Mouse (Mus musculus) kidney, postnatal 0 days (tissue): ENCODE results near the gene Kynu. TPM values are rescaled to one million over a fixed set of nuclear protein-coding genes. Genes with fewer than 3 reads are reported as not detected.

Experiments
- ATAC-seq: fragments of 200-750 bp; cut with Nextera tagmentation; replicated peaks from 2 replicates; pipeline ENCODE4 v1.8.0; 2017; ENCODE audit warnings: low read depth, moderate number of reproducible peaks, moderate TSS enrichment, moderate library complexity; ENCODE audit not compliant: low FRiP score
- DNase-seq: peaks from one replicate; pipeline ENCODE4 v3.0.0-alpha.2; 2016; ENCODE audit warnings: low spot score
- H3K27ac ChIP-seq: fragments of 300-500 bp; sonication (generic); 2 replicates; pipeline ENCODE4 v1.5.1; 2014; ENCODE audit warnings: mild to moderate bottlenecking
- H3K27me3 ChIP-seq: fragments of 300-500 bp; sonication (generic); 2 replicates; pipeline ENCODE4 v1.6.1; 2014; ENCODE audit warnings: low read length, mixed read lengths; ENCODE audit not compliant: insufficient read depth
- H3K36me3 ChIP-seq: fragments of 300-500 bp; sonication (generic); 2 replicates; pipeline ENCODE4 v1.6.1; 2014; ENCODE audit warnings: low read length, mixed read lengths; ENCODE audit not compliant: insufficient read depth
- H3K4me1 ChIP-seq: fragments of 300-500 bp; sonication (generic); replicated peaks from 2 replicates; pipeline ENCODE4 v1.6.1; 2014; ENCODE audit warnings: antibody characterized with exemption, low read length, mixed read lengths; ENCODE audit not compliant: insufficient read depth
- H3K4me2 ChIP-seq: fragments of 300-500 bp; sonication (generic); 2 replicates; pipeline ENCODE4 v1.6.1; 2014; ENCODE audit warnings: mild to moderate bottlenecking, low read length, moderate library complexity, mixed read lengths
- H3K4me3 ChIP-seq: fragments of 300-500 bp; sonication (generic); replicated peaks from 2 replicates; pipeline ENCODE4 v1.5.1; 2014; ENCODE audit warnings: low read depth, low read length
- H3K9ac ChIP-seq: fragments of 300-500 bp; sonication (generic); 2 replicates; pipeline ENCODE4 v1.6.1; 2014; ENCODE audit warnings: low read depth, low read length
- H3K9me3 ChIP-seq: fragments of 300-500 bp; sonication (generic); replicated peaks from 2 replicates; pipeline ENCODE4 v1.6.1; 2016; ENCODE audit warnings: low read length, inconsistent platforms, mixed read lengths
- CTCF ChIP-seq: IDR thresholded peaks from 2 replicates; pipeline ENCODE4 v1.5.1; 2016; ENCODE audit warnings: antibody characterized with exemption, low read depth, mild to moderate bottlenecking, moderate library complexity
- WGBS: fragments of 180-500 bp; shearing (Covaris S2); extraction: QIAGEN DNeasy Blood & Tissue Kit; methylation state at CpG from one replicate; pipeline ENCODE4 v1.1.7; 2014; 5-methylcytosine and 5-hydroxymethylcytosine counted together
- polyA plus RNA-seq: library from polyadenylated mRNA; unstranded; fragments of >200 nt; fragmentation: Nextera tagmentation; extraction: Ambion mirVana; gene quantifications from 2 replicates; pipeline ENCODE4 v1.2.1, GENCODE M21; 2015

The Kynu gene
- polyA plus RNA-seq, 1 experiment from 2014 or later: 4.6 TPM

DNA sequence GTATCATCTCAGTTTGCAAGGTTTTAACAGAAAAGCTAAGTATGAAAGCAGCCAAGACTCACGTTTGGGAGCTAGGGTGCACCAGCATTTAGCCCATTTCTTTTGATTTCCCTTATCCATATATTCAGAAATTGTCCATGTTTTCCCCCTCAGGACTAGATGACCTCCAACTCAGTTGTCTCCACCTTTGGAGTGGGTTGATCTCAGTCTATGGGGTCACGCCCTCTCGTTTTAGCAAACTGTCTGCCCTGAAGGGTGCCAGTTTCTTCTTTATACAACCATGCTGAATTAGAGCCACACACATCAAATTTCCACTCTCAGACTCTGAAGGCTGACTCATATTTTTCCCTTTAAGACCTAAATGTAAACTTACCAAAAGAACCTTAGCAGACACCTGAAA is 119.0 kb downstream of the Kynu start:
- WGBS: 51% methylated on average over 3 of the region's 3 CpGs
- H3K27me3 ChIP-seq: no peaks in the 10 kb centered on the region
- H3K9me3 ChIP-seq: no peaks in the 10 kb centered on the region
- no peak overlapping the region for H3K27ac ChIP-seq
- no peaks in the 10 kb centered on the region for H3K36me3 ChIP-seq
- no peak overlapping the region for H3K9ac ChIP-seq
- H3K4me1 ChIP-seq: no peaks in the 10 kb centered on the region
- H3K4me2 ChIP-seq: no peak overlapping the region
- ATAC-seq (0 out of 2 replicates have a peak, but pooled peaks have one; percentile 10), DNase-seq (no peak)
- H3K4me3 ChIP-seq: no peak overlapping the region
- no peak for TF ChIP-seq CTCF

- Histone ChIP-seq H3K4me3 (no peak overlapping the region), H3K27ac (no peak overlapping the region), H3K27me3 (no peaks in the 10 kb centered on the region), H3K4me1 (no peaks in the 10 kb centered on the region), H3K36me3 (no peaks in the 10 kb centered on the region), H3K4me2 (no peak overlapping the region), H3K9me3 (no peaks in the 10 kb centered on the region), H3K9ac (no peak overlapping the region)
- DNase-seq: no peak
- no peak for ATAC-seq
- 82% methylated on average over 4 of the region's 4 CpGs for WGBS
- no peak for TF ChIP-seq CTCF
Measured at GRCm38 (mm10) chr2:43675277-43675676, 120.1 kb downstream of the Kynu start.

DNA sequence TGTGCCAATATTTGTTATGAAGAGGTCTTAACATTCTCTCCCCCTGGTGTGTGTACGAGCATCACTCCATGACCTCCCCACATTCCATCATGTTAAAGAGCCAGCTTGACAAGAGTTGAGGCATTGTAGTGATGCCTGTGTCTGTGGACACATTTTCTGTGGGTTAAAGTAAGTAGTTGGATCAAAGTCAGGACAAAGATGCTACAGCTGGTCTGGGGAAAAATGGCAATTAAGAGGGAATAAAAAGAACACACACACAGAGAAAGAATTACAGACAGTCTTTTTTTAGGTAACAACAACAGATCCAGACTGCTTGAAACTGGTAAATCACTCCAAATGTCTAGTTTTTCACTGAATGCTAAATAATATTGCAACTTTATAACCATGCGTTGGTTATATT is 135.3 kb downstream of the Kynu start:
- Histone ChIP-seq H3K4me3 (no peak overlapping the region), H3K27me3 (no peaks in the 10 kb centered on the region), H3K9ac (no peak overlapping the region), H3K27ac (no peak overlapping the region), H3K4me2 (no peak overlapping the region), H3K4me1 (no peaks in the 10 kb centered on the region), H3K9me3 (no peaks in the 10 kb centered on the region), H3K36me3 (no peaks in the 10 kb centered on the region)
- ATAC-seq (no peak), DNase-seq (peak; percentile 3)
- WGBS: 64% methylated on average over 2 of the region's 2 CpGs
- TF ChIP-seq CTCF: no peak

DNA sequence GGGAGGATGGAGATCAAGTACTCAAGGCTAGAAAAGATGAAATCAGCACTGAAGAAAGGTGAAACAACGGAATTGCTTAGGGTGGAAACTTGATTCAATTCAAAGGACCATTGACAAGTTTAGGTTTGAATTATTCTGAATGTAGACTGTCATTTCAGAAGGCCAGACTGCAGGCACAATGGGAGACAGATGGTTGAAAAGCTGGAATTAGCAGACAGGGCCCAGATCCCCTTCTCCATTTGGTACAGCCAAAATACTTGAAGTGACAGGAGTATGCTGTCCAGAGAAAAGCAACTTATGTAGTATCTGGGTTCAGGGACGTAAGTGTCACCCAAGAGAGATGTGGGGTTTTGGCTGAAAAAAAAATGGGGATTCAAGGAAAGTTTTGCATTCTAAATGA is 136.2 kb downstream of the Kynu start:
- DNase-seq: no peak
- H3K9me3 ChIP-seq: no peaks in the 10 kb centered on the region
- no peak for TF ChIP-seq CTCF
- H3K27me3 ChIP-seq: no peaks in the 10 kb centered on the region
- no peaks in the 10 kb centered on the region for H3K4me1 ChIP-seq
- H3K4me2 ChIP-seq: no peak overlapping the region
- no peaks in the 10 kb centered on the region for H3K36me3 ChIP-seq
- 71% methylated on average over 2 of the region's 2 CpGs for WGBS
- no peak for ATAC-seq
- no peak overlapping the region for H3K4me3 ChIP-seq
- H3K27ac ChIP-seq: no peak overlapping the region
- H3K9ac ChIP-seq: no peak overlapping the region

DNA sequence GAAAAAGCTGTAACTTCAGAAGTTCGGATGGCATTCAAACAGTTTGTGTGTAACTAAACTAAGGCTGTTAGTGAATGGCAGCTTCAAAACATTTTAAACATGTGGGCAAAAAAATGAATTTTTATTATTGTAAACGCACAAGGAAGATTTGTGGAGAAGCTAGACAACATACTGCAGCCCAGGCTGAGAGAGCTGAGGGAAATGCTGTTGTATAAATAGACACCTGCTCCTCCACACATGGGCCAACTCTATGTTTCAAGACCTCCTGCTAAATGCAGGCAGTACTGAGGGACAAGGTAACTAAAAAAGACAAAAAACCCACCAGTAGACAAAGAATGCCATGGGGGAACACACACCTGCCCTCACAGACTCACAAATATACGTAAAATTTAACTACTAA is 140.5 kb downstream of the Kynu start:
- Histone ChIP-seq H3K36me3 (no peaks in the 10 kb centered on the region), H3K4me2 (no peak overlapping the region), H3K9me3 (no peaks in the 10 kb centered on the region), H3K27ac (no peak overlapping the region), H3K27me3 (no peaks in the 10 kb centered on the region), H3K4me1 (no peaks in the 10 kb centered on the region), H3K4me3 (no peak overlapping the region), H3K9ac (no peak overlapping the region)
- no peak for DNase-seq
- no peak for TF ChIP-seq CTCF
- no peak for ATAC-seq
- 82% methylated on average over 3 of the region's 3 CpGs for WGBS

DNA sequence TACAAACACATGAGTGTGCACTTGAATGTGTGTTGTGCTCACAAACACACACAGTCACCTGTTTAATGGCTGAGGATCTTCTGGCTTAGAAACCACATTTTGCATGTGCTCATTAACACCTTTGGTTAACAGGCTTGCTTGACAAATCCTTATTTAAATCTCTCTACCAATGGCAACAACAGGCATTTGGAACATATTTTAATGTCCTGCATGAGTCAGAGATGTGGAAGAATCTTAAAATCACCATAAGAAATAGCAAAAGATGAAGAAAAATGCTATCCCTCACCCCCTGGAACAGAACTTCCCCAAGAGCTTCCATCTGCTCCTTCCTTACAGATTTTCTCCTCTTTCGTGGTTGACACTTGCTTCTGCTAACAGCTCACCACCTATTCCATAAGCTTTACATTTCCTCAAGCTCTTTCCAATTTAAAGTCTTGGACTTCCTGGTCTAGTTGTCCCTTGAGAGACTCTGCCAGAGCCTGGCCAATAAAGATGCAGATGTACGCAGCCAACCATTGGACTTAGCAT is 157.5 kb downstream of the Kynu start:
- no peaks in the 10 kb centered on the region for H3K27me3 ChIP-seq
- WGBS: 92% methylated on average over 2 of the region's 2 CpGs
- DNase-seq (no peak), ATAC-seq (no peak)
- no peak for TF ChIP-seq CTCF
- H3K36me3 ChIP-seq: no peaks in the 10 kb centered on the region
- no peak overlapping the region for H3K4me3 ChIP-seq
- H3K9me3 ChIP-seq: no peaks in the 10 kb centered on the region
- H3K4me1 ChIP-seq: no peaks in the 10 kb centered on the region
- H3K9ac ChIP-seq: no peak overlapping the region
- H3K27ac ChIP-seq: no peak overlapping the region
- no peak overlapping the region for H3K4me2 ChIP-seq
